Mouse (Mus musculus) cerebellum, adult 11 months (tissue): ENCODE results near the gene Scgb1b2.

Experiments used
- DNase-seq: peaks from one replicate; pipeline ENCODE4 v3.0.0; 2022

Gene Scgb1b2

GRCm38 (mm10) chr7:31291721-31292120 is at the start of gene Scgb1b2:
Gene Scgb1b2 (minus strand): TSS chr7:31291821.
- no peak for DNase-seq

GRCm38 (mm10) chr7:31290208-31290607 is 1.4 kb downstream of the Scgb1b2 start, which contains the start of gene Scgb2b2:
Gene Scgb2b2 (plus strand): TSS chr7:31290508.
- no peak for DNase-seq
